Mouse (Mus musculus) thymus, adult 18-20 months (tissue): Measurements from ENCODE around the gene Flii.
A peak's percentile ranks its signal among the peaks of the same experiment; 100 is the strongest.

ENCODE experiments used
- DNase-seq, 2 experiments: peaks; one replicate each; pipeline ENCODE4 v3.0.0; 2022; ENCODE audit warnings: mixed read lengths in 2 of 2

The Flii gene

DNA sequence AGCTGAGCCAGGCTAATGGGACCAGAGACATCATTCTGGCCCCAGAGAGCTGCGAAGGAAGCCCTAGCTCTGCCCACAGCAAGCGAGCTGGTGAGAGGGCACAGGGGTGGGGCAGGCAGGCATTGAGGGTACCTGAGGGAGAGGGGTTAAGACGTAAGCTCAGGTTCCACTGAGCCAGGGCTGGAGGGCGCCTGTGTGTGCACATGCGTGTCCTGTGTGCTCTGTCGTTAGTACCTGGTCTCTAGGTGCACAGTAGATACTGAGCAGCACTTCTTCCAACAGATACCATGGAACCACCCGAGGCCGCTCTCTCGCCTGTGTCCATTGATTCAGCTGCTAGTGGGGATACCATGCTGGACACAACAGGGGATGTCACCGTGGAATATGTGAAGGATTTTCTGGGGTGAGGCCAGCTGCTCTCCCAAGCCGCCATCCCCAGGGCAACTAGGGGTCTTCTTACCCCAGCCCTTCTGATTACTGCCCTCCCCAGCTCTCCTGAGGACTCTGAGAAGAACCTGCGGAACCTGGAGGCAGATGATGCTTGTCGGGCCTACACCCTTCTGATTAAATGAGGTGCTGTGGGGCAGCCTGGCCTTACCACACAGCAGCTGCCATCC lies 14.3 kb downstream of the Flii start:
- no peak for DNase-seq

DNA sequence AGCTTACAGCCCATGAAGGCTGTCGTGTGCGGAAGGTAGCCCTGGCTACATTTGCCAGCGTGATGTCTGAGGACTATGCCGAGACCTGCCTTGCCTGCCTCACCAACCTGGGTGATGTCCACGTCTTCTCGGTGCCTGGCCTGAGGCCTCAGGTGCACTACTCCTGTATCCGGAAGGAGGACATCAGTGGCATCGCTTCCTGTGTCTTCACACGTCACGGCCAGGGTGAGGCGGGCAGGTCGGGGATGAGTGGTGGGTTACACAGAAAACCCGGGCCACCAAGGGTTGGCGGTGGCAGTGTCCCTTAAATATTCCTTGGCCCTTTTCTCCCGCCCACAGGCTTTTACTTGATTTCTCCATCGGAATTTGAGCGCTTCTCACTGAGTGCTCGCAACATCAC lies 15.0 kb downstream of the Flii start:
- no peak for DNase-seq

DNA sequence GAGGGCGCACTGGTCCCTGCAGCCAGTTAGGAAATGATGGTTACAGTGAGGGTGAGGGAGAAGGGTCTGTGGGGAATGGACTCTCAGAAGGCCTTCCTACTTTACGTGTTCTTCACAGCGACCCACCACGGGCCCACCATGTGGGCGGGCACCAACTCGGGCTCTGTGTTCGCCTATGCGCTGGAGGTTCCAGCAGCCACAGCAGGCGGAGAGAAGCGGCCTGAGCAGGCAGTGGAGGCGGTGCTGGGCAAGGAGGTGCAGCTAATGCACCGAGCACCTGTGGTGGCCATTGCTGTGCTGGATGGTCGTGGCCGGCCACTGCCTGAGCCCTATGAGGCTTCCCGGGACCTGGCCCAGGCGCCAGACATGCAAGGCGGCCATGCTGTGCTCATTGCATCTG lies 15.8 kb downstream of the Flii start:
- DNase-seq = no peak

DNA sequence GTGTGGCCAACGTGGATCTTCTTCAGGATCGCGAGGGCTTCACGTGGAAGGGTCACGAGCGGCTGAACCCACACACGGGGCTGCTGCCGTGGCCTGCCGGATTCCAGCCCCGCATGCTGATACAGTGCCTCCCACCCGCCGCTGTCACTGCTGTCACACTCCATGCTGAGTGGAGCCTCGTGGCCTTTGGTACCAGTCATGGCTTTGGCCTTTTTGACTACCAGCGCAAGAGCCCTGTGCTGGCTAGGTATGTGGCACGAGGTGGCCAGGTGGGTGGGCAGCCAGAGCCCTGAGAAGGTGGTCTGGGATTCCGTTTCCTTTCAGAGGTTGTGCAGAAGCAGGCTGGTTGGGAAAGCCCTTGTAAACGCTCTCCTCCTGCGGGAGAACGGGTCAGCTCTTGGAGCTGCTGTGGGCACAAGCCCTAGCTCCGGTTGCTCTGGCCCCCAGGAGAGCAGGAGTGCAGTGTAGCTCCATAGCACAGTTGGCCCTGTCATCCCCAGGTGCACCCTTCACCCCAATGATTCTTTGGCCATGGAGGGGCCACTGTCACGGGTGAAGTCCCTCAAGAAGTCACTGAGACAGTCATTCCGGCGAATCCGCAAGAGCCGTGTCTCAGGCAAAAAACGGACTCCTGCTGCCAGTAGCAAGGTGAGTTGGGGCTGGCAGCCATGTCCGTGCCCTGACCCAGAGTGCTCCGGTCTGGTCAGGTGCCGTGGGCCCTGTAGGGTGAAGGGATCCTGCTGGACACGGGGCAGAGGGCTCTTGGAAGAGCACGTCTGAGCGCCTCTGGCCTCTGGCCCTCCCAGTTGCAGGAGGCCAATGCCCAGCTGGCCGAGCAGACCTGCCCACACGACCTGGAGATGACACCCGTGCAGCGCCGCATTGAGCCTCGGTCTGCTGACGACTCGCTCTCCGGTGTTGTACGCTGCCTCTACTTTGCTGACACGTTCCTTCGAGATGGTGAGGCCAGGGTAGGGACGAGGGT lies 17.3 kb downstream of the Flii start:
- no peak for DNase-seq

DNA sequence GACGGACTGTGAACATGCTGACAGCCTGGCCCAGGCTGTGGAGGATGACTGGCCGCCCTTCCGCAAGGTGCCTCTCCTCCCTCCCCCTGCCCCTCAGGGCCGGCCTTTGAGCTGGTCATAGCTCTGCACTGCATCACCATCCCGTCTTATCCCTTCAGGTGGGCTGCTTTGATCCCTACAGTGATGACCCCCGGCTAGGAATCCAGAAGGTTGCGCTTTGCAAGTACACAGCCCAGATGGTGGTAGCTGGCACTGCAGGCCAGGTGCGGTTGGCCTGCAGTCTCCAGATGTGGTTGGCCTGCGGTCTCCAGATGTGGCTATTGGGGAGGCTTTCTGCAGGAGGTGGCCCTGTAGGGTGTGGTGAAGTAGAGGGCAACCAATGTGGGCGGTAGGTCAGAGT lies 18.4 kb downstream of the Flii start:
- no peak for DNase-seq

DNA sequence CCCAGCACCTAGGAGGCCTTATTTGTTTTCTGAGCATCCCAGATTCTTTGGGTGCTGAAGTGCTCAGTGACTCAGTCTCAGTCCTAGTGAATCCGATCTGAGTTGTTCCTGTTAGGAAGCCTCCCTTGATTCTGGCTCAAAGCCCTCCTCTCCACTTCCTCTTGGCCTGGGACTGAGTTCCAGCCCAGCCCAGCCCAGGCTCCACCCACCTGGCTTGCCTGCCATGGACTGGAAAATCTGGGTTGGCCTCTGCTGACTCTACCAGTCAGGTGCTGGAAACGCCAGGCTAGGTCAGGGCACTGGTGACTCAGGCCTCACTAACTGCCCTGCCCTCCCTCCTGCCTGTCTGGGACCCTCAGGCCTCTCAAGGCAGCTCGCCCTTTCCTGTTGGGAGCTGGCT lies 19.4 kb downstream of the Flii start:
- peak in 1 of 2 experiments; percentile 18 for DNase-seq

DNA sequence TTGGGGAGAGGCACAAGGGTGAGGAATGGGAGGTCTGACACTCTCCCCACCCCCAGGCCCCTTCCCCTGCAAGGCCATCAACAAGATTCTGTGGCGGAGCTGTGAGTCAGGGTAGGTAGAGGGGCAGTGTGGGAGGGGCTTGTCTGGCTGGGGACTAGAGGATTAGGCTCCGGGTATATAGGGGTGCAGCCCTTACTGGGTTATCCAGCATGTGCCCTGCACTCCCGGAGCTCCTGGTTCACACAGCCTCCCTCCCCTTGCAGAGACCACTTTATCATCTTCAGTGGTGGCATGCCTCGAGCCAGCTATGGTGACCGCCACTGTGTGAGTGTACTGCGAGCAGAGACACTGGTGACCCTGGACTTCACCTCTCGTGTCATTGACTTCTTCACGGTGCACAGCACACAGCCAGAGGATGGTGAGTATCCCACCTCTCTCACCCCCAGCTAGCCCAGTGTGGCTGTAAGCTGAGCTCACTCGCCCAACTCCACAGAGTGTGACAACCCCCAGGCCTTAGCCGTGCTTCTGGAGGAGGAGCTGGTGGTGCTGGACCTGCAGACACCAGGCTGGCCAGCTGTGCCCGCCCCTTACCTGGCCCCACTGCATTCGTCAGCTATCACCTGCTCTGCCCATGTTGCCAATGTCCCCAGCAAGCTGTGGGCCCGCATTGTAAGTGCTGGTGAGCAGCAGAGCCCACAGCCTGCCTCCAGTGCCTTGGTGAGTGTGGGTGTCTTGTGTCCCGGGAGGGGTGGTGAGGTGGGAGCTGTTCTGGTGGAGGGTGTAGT lies 20.2 kb downstream of the Flii start:
- DNase-seq = peak in 1 of 2 experiments; percentile 3

DNA sequence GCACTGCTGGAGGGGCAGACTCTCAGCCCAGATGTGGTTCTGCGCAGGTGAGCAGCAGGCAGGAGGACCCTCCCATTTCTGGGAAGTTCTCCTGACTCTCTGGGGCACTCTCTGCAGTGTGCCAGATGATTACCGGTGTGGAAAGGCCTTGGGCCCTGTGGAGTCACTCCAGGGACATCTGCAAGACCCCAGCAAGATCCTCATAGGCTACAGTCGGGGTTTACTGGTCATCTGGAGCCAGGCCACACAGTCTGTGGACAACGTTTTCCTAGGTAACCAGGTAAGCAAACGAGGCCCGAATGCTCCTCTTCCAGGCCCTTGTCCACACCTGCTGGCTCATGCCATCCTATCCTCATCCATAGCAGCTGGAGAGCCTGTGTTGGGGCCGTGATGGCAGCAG lies 21.0 kb downstream of the Flii start:
- no peak for DNase-seq

DNA sequence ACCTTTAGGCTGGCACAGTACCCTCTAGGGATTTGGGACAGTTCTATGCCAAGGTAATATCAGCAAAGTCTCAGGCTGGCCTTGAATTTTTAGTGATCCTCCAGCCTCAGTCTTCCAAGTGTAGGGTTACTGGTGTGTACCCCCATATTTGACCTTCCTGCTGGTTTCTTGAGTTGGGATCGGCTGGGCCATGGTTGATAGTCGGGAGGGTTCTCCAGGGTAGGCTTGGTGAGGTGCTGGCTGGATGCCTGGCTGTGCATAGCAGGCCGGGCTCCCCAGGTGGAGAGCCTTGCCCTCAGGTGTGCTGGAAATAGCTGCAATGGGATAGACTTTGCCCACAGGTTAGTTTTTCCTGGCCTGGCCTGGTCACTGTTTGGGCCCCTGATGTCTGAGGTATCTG lies 21.8 kb downstream of the Flii start:
- no peak for DNase-seq

DNA sequence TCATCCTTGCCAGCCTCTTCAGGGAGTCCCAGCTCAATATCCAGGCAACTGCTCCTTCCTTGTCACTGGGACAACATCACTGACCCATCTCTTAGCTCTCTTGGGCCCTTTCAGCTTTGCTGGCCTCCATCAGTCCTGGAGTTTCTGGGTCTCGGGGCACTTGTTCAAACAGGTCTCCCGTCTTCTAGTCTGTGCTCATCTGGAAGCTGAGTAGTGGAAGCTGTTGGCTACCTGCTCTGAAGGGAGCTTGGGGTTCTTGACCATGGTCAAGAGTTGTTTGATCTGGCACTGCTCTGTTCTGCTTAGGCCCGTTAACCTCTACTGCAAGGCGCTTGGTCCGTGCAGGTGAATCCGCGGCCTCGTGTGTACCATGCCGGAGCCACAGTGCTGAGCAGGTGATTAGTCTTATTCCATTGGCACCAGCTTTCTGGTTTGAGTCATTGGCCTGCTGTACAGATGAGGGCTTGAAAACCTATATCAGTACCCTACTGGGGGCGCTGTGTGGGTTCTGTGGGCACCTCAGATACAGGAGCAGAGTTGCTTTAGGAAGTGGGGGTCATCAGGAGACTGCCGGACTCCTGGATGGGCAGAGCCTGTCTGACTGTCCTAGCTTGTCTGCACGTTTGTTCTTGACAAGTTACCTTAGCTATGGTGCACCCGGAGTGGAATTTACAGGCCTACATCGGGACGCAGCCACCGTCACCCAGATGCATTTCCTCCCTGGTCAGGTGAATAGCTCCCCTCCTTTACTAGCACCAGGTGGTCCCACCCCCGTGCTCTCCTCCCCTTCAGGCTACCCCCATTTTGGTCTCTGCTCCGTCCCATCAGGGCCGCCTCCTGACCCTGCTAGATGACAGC lies 22.8 kb downstream of the Flii start:
- DNase-seq = no peak

DNA sequence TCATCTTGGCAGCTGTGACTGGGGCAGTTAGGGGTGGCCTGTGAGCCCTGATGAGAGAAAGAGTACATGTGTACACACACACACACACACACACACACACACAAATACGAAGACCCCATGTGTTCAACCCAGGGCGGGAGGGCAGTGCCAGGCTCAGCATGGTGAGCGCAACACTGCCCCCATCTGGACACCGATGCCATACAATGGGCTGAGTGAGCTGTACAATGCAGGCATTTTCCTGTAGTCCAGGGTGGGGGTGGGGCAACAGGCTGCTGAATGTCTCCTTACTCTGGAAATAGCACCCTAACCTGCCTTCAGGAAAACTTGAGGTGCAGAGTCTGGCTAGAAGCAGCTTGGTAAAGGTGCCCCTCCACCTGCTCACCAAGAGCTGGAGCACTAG lies 23.9 kb downstream of the Flii start:
- peak in 1 of 2 experiments; percentile 42 for DNase-seq

DNA sequence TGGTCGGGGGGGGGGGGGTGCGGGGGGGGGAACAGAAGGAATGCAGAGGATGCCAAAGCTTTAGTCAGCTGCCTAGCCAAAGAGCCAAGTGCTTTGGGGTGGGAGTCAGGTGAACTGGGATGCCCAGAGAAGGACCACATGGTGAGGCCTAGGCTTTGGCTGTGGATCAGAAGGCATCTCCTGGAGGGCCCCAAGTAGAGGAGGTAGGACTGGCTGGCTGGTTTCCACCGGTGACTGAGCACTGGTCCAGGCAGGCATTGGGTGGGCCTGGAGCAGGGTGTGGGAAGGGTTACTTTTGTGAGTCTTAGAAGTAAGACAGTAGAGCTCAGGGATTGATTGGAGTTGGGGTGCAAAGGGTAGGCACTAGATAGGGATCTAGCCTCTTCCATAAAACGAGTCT lies 25.5 kb downstream of the Flii start:
- no peak for DNase-seq

DNA sequence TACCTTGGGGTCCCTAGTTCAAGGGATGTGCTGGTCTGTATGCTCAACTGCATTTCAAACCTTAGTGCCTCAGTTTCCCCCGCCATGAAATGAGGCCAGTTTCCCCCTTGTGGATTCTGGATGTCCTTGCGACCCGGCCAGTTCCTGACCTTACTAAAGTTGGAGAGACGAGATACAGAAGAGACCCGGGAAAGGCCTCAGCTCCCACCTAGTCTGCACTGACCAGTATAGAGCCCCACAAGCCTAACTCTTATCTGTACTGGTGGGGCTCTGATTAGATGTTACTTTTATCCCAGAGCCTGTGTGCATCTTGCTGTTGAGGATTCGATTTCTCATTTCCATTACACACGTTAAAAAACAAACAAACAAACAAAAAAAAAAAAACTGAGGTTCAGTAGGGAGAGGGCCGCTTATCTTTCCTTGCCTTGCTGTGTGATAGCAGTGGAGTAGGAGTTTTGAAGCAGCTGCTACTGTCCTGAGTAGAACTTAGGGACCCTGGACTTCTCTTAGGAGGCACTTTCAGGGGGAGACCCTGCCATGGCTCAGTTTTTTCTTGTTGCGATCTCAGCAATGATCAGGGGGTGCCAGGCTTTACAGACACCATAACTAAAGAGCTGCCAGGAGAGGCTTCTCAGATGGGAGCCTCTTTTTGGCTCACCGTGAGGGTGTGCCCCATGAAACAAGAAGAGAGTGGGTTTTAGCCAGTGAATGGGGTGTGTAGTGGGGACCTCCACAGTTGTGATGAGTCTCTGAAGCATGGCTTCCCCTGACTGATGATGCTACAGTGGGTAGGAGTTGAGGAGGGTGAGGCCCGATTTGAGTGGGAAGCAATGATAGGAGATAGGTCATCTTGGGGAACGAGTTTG lies 26.5 kb downstream of the Flii start:
- no peak for DNase-seq

DNA sequence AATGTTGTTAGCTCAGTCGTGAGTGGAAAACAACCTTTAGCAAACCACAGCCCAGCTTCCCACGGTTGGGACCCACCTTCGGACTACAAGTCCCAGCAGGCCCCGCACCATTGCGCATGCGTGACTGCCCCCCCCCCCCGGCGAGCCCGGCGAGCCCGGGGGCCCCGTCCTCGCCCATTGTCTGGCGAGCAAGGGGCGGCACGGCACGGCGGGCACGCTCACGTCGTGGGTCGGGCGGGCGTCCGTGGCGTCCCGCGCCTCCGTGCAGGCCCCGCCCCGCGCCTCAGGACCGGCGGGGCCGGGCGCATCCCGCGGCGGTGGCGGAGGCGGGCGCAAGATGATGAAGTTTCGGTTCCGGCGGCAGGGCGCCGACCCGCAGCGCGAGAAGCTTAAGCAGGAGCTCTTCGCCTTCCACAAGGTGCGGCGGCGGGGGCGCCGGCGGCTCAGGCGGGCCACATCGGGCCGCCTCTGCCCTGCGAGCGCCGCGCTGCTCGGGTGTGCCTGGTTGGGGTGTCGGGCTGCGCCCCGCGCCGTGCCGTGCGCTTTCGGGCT lies 27.5 kb downstream of the Flii start, which contains the start of gene Llgl1:
Gene Llgl1, plus strand, starts transcription at position 200 of the 552 bp plus-strand sequence.
- DNase-seq = peak; percentile 77 to 79

DNA sequence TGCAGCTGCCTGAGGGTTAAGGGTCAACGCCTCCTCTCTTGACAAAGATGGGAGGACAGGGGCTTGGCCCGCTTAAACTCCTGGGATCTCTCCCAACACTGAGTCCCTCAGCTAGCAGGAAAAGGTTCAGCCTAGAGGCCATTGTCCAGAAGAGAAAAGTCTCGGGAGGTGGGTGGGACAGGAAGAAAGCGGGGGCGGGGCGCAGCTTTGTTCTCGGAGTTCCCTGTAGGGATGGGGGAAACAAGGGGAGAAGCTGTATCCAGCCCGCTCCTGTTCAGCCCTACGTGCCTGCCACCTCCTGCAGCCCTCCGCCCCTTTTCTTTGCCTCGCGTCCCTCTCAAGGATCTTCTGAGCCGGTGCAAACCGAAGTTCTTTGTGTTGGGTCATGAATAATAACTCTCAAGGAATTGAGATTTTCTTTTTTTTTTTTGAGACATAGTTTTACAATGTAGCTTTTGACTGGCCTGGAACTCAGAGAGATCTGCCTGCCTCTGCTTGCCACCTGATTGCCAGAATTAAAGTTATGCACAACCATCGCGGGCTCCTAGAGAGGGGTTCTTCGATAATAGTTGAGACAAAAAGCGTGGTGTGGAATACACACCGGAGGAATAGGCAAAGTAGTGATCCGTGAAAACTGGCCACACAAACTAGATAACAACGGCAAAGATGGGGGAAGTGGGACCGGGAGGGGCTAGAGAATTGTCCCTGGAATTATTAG lies 28.1 kb downstream of the Flii start:
- DNase-seq = peak; percentile 45 to 60

DNA sequence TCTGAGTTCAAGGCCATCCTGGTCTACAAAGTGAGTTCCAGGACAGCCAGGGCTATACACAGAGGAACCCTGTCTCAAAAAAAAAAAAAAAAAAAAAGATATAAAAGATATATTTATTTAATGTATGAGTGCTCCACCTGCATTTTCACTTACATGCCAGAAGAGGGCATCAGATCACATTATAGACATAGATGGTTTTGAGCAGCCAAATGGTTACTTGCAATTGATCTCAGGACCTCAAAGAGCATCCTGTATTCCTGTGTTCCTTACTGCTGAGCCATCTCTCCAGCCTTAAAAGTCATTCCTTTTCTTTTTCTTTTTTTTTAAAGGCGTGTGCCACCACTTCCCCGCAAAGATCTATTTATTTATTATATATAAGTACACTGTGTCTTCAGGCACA lies 29.5 kb downstream of the Flii start:
- no peak for DNase-seq

DNA sequence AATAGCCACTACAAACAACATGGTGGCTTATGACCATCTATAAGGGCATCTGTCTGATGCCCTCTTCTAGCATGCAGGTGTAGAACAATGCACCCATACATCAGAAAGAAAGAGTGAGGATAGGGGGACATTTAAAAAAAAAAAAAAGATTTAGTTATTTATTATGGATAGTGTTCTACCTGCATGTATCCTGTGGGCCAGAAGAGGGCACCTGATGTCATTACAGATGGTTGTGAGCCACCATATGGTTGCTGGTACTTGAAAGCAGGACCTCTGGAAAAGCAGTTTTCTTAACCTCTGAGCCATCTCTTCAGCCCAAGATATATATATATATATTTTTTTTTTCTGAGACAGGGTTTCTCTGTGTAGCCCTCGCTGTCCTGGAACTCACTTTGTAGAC lies 30.9 kb downstream of the Flii start:
- DNase-seq = no peak
